Mouse (Mus musculus): ENCODE measurements around the gene Smarca5.
"Not testable (repeated sequence)": the region's sequence is repeated elsewhere in the genome, so short reads cannot be mapped to it uniquely, and the experiment has no call there.

GRCm38 (mm10) chr8:80739155-80739924 lies at the start of gene Smarca5:
- not testable (repeated sequence) for TF ChIP-seq CTCF (IDR thresholded peaks at IDR 0.05; ENCODE audit: control insufficient read depth, insufficient read depth, insufficient read length); MAX (IDR thresholded peaks at IDR 0.05); MYOG (IDR thresholded peaks at IDR 0.05; ENCODE audit: control insufficient read depth, extremely low read depth, insufficient read length); USF1 (IDR thresholded peaks at IDR 0.05; ENCODE audit: low read depth)
